ENCODE assay signal across 8 mouse cellular contexts in the genomic region with DNA sequence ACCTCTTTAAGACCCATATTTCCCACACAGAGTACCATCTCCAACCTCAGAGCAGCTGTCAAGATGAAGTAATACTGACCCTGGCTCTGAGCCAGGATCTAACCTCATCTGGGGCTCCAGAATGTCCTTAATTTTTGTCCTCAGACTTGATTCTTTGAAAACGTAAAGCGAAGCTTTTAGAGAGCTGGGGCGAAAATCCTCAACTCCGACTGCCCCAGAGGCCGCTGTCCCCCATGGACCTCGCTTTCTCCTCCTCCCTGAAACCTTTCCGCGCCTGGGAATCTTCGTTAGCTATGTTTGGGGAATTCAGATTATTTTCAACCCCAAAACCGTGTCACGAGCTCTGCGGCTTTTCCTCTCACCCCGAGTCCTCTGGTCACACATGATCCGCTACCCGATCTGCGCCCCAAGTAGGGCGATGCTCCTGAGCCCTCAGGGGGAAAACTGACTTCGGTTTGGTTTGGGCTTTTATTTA. TPM values are rescaled to one million over a fixed set of nuclear protein-coding genes. Genes with fewer than 3 reads are reported as not detected.
DNase-seq lines count a peak whose midpoint lies in the region; ATAC-seq lines count a peak whose summit lies in the region.

No protein-coding gene starts in this region.

- H3K27ac ChIP-seq in embryonic facial prominence, embryonic 13.5 days: no peak overlapping the region
- peak overlapping the region; percentile 83 for H3K27ac ChIP-seq in hindbrain, embryonic 10.5 days
- peak overlapping the region; percentile 82 for H3K27ac ChIP-seq in midbrain, embryonic 10.5 days (replicated peaks)

- H3K4me1 ChIP-seq in embryonic facial prominence, embryonic 13.5 days: 0 out of 2 replicates have a peak, but pooled peaks cover 5% of the 10 kb centered on the region
- H3K4me1 ChIP-seq in hindbrain, embryonic 10.5 days (replicated peaks): no peaks in the 10 kb centered on the region; the same call in 1 of the 2 replicates
- H3K4me1 ChIP-seq in midbrain, embryonic 10.5 days: peaks cover 11% of the 10 kb centered on the region; the same call in 1 of the 2 replicates

- peak; percentile 18 to 19 for DNase-seq in layer of hippocampus, postnatal 25 days (ENCODE audit: extremely low spot score in 1 of 2, low spot score in 1 of 2)
- no peak for DNase-seq in layer of hippocampus, adult 8-10 months (ENCODE audit: low spot score in 2 of 2)
- DNase-seq in NIH3T3 (ENCODE audit: low read depth): peak; percentile 70
- no peak for DNase-seq in hindbrain, embryonic 10.5 days (ENCODE audit: low spot score)
- DNase-seq in left cerebral cortex, postnatal 4 days: peak; percentile 9
- DNase-seq in midbrain, embryonic 10.5 days (ENCODE audit: low spot score): no peak
- peak; percentile 45 for DNase-seq in testis, postnatal 10 days (ENCODE audit: low spot score)

- H3K4me3 ChIP-seq in embryonic facial prominence, embryonic 13.5 days: peak overlapping the region; percentile 86
- H3K4me3 ChIP-seq in hindbrain, embryonic 10.5 days: peak overlapping the region; percentile 85
- peak overlapping the region; percentile 87 for H3K4me3 ChIP-seq in midbrain, embryonic 10.5 days

- ATAC-seq in embryonic facial prominence, embryonic 13.5 days (ENCODE audit: insufficient number of reproducible peaks, insufficient read depth, low FRiP score, low TSS enrichment, low read depth): no peak

- intact Hi-C loops in left cerebral cortex, postnatal 4 days (cut with DNase I): no loop called here

- no peaks in the 10 kb centered on the region for H3K27me3 ChIP-seq in embryonic facial prominence, embryonic 13.5 days
- H3K27me3 ChIP-seq in hindbrain, embryonic 10.5 days (ENCODE audit: insufficient read depth, poor library complexity, severe bottlenecking): peaks cover 35% of the 10 kb centered on the region
- peaks cover 50% of the 10 kb centered on the region for H3K27me3 ChIP-seq in midbrain, embryonic 10.5 days (ENCODE audit: low read depth, poor library complexity, severe bottlenecking)

- no peaks in the 10 kb centered on the region for H3K36me3 ChIP-seq in embryonic facial prominence, embryonic 13.5 days
- H3K36me3 ChIP-seq in hindbrain, embryonic 10.5 days: no peaks in the 10 kb centered on the region
- no peaks in the 10 kb centered on the region for H3K36me3 ChIP-seq in midbrain, embryonic 10.5 days

- H3K4me2 ChIP-seq in embryonic facial prominence, embryonic 13.5 days: peak overlapping the region; percentile 81

- peak overlapping the region; percentile 82 for H3K9ac ChIP-seq in embryonic facial prominence, embryonic 13.5 days

- WGBS in embryonic facial prominence, embryonic 13.5 days: under 1% methylated on average over 18 of the region's 18 CpGs
- under 1% methylated on average over 18 of the region's 18 CpGs for WGBS in hindbrain, embryonic 10.5 days
- under 1% methylated on average over 18 of the region's 18 CpGs for WGBS in midbrain, embryonic 10.5 days

- no peaks in the 10 kb centered on the region for H3K9me3 ChIP-seq in embryonic facial prominence, embryonic 13.5 days
- no peaks in the 10 kb centered on the region for H3K9me3 ChIP-seq in hindbrain, embryonic 10.5 days
- no peaks in the 10 kb centered on the region for H3K9me3 ChIP-seq in midbrain, embryonic 10.5 days (replicated peaks)

RNA-seq across cellular contexts. Expression of gene Abca5, which starts 0.7 kb away (rescaled TPM):
- 10 to 100 TPM; 33.4 to 39.9 TPM for total RNA-seq in layer of hippocampus, postnatal 25 days (2021)
- 10 to 100 TPM; 35.1 to 50.5 (median 39.3) TPM for total RNA-seq in layer of hippocampus, adult 8-10 months (2022)
- polyA plus RNA-seq in embryonic facial prominence, embryonic 13.5 days (2015; fragmentation: Nextera tagmentation; extraction: Ambion mirVana): 6.0 and 7.1 TPM in 2 replicates
- 2.5 and 2.6 TPM in 2 replicates for polyA plus RNA-seq in hindbrain, embryonic 10.5 days (2016; fragmentation: Nextera tagmentation; extraction: Ambion mirVana)
- 10 to 100 TPM; 32.4 to 32.7 TPM for total RNA-seq in left cerebral cortex, postnatal 4 days (2021)
- 2.1 and 2.4 TPM in 2 replicates for polyA plus RNA-seq in midbrain, embryonic 10.5 days (2016; fragmentation: Nextera tagmentation; extraction: Ambion mirVana)

Comparison
In these comparisons a context has a peak if more than half of its experiments do, and no peak if none do; other contexts are left out.
1. DNase-seq: peak in layer of hippocampus, postnatal 25 days (2 of 2), NIH3T3 (single experiment), left cerebral cortex, postnatal 4 days (single experiment) and testis, postnatal 10 days (single experiment); none in layer of hippocampus, adult 8-10 months (0 of 2), hindbrain, embryonic 10.5 days (single experiment) and midbrain, embryonic 10.5 days (single experiment).
2. Peak in every context shown above with its lines, with median percentiles within 50 percentile points of each other: H3K4me3 ChIP-seq.